Mouse (Mus musculus) embryonic facial prominence, embryonic 10.5 days (tissue): ENCODE measurements around the gene Zfp819. TPM values are rescaled to one million over a fixed set of nuclear protein-coding genes. Genes with fewer than 3 reads are reported as not detected.
"Not testable (repeated sequence)": the region's sequence is repeated elsewhere in the genome, so short reads cannot be mapped to it uniquely, and the experiment has no call there.

Source experiments
- DNase-seq: peaks from one replicate; pipeline ENCODE4 v3.0.0-alpha.2; 2017; ENCODE audit warnings: low spot score
- H3K27ac ChIP-seq: fragments of 300-500 bp; sonication (generic); replicated peaks from 2 replicates; pipeline ENCODE4 v1.5.1; 2016; ENCODE audit warnings: mild to moderate bottlenecking
- H3K27me3 ChIP-seq: fragments of 300-500 bp; sonication (generic); replicated peaks from 2 replicates; pipeline ENCODE4 v1.6.1; 2016; ENCODE audit warnings: low read depth, mild to moderate bottlenecking; ENCODE audit not compliant: poor library complexity, severe bottlenecking
- H3K36me3 ChIP-seq: fragments of 300-500 bp; sonication (generic); replicated peaks from 2 replicates; pipeline ENCODE4 v1.6.1; 2016; ENCODE audit warnings: mild to moderate bottlenecking, moderate library complexity
- H3K4me1 ChIP-seq: fragments of 300-500 bp; sonication (generic); 2 replicates; pipeline ENCODE4 v1.6.1; 2016
- H3K4me3 ChIP-seq: fragments of 300-500 bp; sonication (generic); 2 replicates; pipeline ENCODE4 v1.5.1; 2016; ENCODE audit warnings: mild to moderate bottlenecking, moderate library complexity
- H3K9me3 ChIP-seq: fragments of 300-500 bp; sonication (generic); 2 replicates; pipeline ENCODE4 v1.6.1; 2016; ENCODE audit warnings: mild to moderate bottlenecking
- WGBS: fragments of 180-500 bp; shearing (Covaris S2); methylation state at CpG from one replicate; pipeline ENCODE4 v1.1.7; 2016; 5-methylcytosine and 5-hydroxymethylcytosine counted together
- polyA plus RNA-seq: library from polyadenylated mRNA; unstranded; fragments of >200 nt; fragmentation: Nextera tagmentation; extraction: Ambion mirVana; gene quantifications from 2 replicates; pipeline ENCODE4 v1.2.1, GENCODE M21; 2016

Gene Zfp819
- polyA plus RNA-seq, 1 experiment from 2014 or later = 1.4 TPM

DNA sequence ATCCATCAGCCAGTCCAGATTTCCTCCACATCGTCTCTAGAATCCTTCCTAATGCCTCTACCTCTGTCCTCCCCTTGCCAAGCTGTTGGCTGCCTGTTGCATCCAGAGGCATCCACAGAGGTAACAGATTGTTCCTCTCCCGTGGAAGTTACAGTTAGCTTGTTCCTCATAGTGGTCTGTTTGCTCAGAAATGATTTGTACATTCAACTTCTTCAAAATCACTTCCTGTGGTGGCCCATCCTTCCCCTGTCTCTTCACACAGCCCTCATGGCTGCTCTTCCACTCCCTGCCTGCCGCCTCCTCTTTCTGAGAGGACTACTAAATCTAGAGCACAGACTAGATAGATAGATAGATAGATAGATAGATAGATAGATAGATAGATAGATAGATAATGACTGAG is 47.5 kb downstream of the Zfp819 start:
- H3K4me3 ChIP-seq = no peak overlapping the region
- WGBS = 83% methylated on average over 3 of the region's 3 CpGs
- DNase-seq = no peak
- H3K27ac ChIP-seq = no peak overlapping the region
- H3K27me3 ChIP-seq = no peaks in the 10 kb centered on the region
- no peaks in the 10 kb centered on the region for H3K36me3 ChIP-seq
- H3K4me1 ChIP-seq = no peaks in the 10 kb centered on the region
- peaks cover 8% of the 10 kb centered on the region; the same call in 1 of the 2 replicates for H3K9me3 ChIP-seq

DNA sequence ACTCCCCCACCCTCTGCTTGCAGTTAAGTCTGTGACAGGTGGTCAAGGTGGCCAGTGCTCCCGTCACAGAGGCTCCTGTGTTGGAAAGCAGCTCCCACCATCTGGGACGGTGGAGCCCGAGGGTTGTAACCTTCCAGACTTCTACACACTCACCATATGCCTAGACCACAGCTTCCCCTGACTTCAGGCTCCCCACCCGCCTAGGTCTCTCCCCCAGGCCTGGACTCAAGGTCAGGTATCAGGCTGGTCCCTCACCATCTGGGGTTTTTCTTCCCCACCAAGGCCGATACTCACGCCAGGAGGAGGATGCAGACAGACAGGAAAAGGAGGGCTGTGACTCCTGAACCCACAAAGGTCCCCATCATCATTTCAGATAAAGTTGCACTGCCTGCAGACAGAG is 49.3 kb downstream of the Zfp819 start:
- Histone ChIP-seq H3K4me3 (no peak overlapping the region), H3K27me3 (no peaks in the 10 kb centered on the region), H3K4me1 (no peaks in the 10 kb centered on the region), H3K36me3 (no peaks in the 10 kb centered on the region), H3K9me3 (peaks cover 5% of the 10 kb centered on the region; the same call in 1 of the 2 replicates), H3K27ac (no peak overlapping the region)
- WGBS = 68% methylated on average over 6 of the region's 6 CpGs
- no peak for DNase-seq

DNA sequence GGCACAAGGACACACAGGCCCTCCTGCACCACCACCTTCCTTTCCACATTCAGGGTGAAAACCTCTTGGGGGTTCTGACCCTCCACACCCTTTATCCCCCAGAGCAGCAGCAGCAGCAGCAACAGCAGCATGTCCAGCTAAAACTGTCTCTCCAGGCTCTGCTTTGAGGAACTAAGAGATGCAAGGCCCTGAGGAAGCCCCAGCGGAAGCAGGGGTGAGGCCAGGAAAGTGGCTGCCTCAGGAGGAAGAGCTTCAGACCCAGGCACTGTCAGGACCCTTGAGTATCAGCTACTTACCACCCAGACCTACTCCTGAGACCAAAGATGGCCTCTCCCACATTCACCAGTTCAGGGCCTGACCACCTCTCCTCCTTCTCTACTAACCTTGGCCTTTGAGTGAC is 53.0 kb downstream of the Zfp819 start, which contains the start of gene Siglece:
TSS of gene Siglece (minus strand) at position 160 of the 400 bp plus-strand sequence.
- no peaks in the 10 kb centered on the region for H3K27me3 ChIP-seq
- WGBS = 91% methylated on average over 1 of the region's 1 CpGs
- no peaks in the 10 kb centered on the region for H3K36me3 ChIP-seq
- H3K4me3 ChIP-seq = no peak within 1 kb of the TSS
- DNase-seq = no peak
- H3K27ac ChIP-seq = no peak within 1 kb of the TSS
- H3K9me3 ChIP-seq = no peaks in the 10 kb centered on the region
- no peaks in the 10 kb centered on the region for H3K4me1 ChIP-seq

- Histone ChIP-seq H3K4me3 (no peak overlapping the region), H3K9me3 (no peaks in the 10 kb centered on the region), H3K4me1 (no peaks in the 10 kb centered on the region), H3K36me3 (no peaks in the 10 kb centered on the region), H3K27ac (no peak overlapping the region), H3K27me3 (no peaks in the 10 kb centered on the region)
- 93% methylated on average over 1 of the region's 1 CpGs for WGBS
- DNase-seq = no peak
Measured at GRCm38 (mm10) chr7:43662804-43663203, 55.8 kb downstream of the Zfp819 start.

- DNase-seq, H3K9me3 ChIP-seq, H3K4me1 ChIP-seq, H3K27me3 ChIP-seq, H3K36me3 ChIP-seq, H3K4me3 ChIP-seq, H3K27ac ChIP-seq: not testable (repeated sequence)
- 90% methylated on average over 4 of the region's 4 CpGs for WGBS
Measured at GRCm38 (mm10) chr7:43667221-43667620, 60.3 kb downstream of the Zfp819 start.

Other genes with a start within 250 kb of the Zfp819 start
- 0.06 and 0.16 TPM in 2 replicates for gene Siglecg, start 199.0 kb upstream of the Zfp819 start, polyA plus RNA-seq
- 0.17 TPM in 1 of 2 replicates, not detected in the other for gene Lim2, start 179.5 kb upstream of the Zfp819 start, polyA plus RNA-seq
- gene Nkg7, start 170.1 kb upstream of the Zfp819 start, polyA plus RNA-seq = not detected in 2 replicates
- not detected in 2 replicates for gene Cldnd2, start 166.4 kb upstream of the Zfp819 start, polyA plus RNA-seq
- gene Etfb, start 163.1 kb upstream of the Zfp819 start, polyA plus RNA-seq = 231 and 252 TPM in 2 replicates
- 0.24 and 0.67 TPM in 2 replicates for gene Gm45233, start 163.0 kb upstream of the Zfp819 start, polyA plus RNA-seq
- gene Vsig10l, start 144.0 kb upstream of the Zfp819 start, polyA plus RNA-seq = 1.2 and 2.3 TPM in 2 replicates
- 0.70 and 0.71 TPM in 2 replicates for gene Iglon5, start 117.1 kb upstream of the Zfp819 start, polyA plus RNA-seq
- gene 4931406B18Rik, start 101.2 kb upstream of the Zfp819 start, polyA plus RNA-seq = not detected in 2 replicates
- 0.39 and 0.51 TPM in 2 replicates for gene Cd33, start 62.7 kb upstream of the Zfp819 start, polyA plus RNA-seq
- 5.4 and 6.2 TPM in 2 replicates for gene Zfp658, start 44.9 kb upstream of the Zfp819 start, polyA plus RNA-seq
- 15.0 and 15.6 TPM in 2 replicates for gene Zfp719, start 27.6 kb upstream of the Zfp819 start, polyA plus RNA-seq
- gene Ceacam18, start 27.5 kb downstream of the Zfp819 start, polyA plus RNA-seq = not detected in 2 replicates
- 0.25 and 0.52 TPM in 2 replicates for gene Siglece, start 53.0 kb downstream of the Zfp819 start, polyA plus RNA-seq
- 18.1 and 18.7 TPM in 2 replicates for gene Ctu1, start 64.8 kb downstream of the Zfp819 start, polyA plus RNA-seq
- gene Klk14, start 83.2 kb downstream of the Zfp819 start, polyA plus RNA-seq = not detected in 2 replicates
- 0.24 and 0.56 TPM in 2 replicates for gene Klk13, start 105.4 kb downstream of the Zfp819 start, polyA plus RNA-seq
- gene Klk12, start 161.7 kb downstream of the Zfp819 start, polyA plus RNA-seq = not detected in 2 replicates
- 0.11 TPM in 1 of 2 replicates, not detected in the other for gene Klk11, start 167.4 kb downstream of the Zfp819 start, polyA plus RNA-seq
- gene Klk10, start 173.9 kb downstream of the Zfp819 start, polyA plus RNA-seq = 0.25 and 0.39 TPM in 2 replicates
- 0.10 and 0.16 TPM in 2 replicates for gene Klk9, start 184.7 kb downstream of the Zfp819 start, polyA plus RNA-seq
- 17.5 and 17.9 TPM in 2 replicates for gene Klk8, start 190.4 kb downstream of the Zfp819 start, polyA plus RNA-seq
- gene Klk7, start 204.1 kb downstream of the Zfp819 start, polyA plus RNA-seq = not detected in 2 replicates
- gene Klk6, start 217.3 kb downstream of the Zfp819 start, polyA plus RNA-seq = not detected in 2 replicates
- not detected in 2 replicates for gene Klk5, start 234.8 kb downstream of the Zfp819 start, polyA plus RNA-seq